Comparison of ENCODE assay signal across 26 mouse cellular contexts in genomic region chr11:34895624-34896023, GRCm38 (mm10).
A peak's percentile ranks its signal among the peaks of the same experiment; 100 is the strongest.
DNase-seq lines count a peak whose midpoint lies in the region; ATAC-seq lines count a peak whose summit lies in the region.
"Had no signal": no experiment of that assay in that cellular context is flagged by ENCODE, and none has a peak within 500 bp of the region (broad histone marks: within the 10 kb centered on the region; RNA-seq: fewer than 3 reads in every experiment).

No protein-coding gene starts in this region.

- H3K27me3 ChIP-seq in lung, embryonic 15.5 days: no peaks in the 10 kb centered on the region
- no peaks in the 10 kb centered on the region for H3K27me3 ChIP-seq in embryonic facial prominence, embryonic 14.5 days (replicated peaks; ENCODE audit: control insufficient read depth, insufficient read depth, low read length)
- H3K27me3 ChIP-seq in forebrain, embryonic 14.5 days (replicated peaks; ENCODE audit: control insufficient read depth, insufficient read depth, low read length): no peaks in the 10 kb centered on the region
- H3K27me3 ChIP-seq: heart, embryonic 12.5 days; liver, embryonic 13.5 days had no signal

- no peak overlapping the region for H3K4me3 ChIP-seq in lung, embryonic 15.5 days
- no peak overlapping the region for H3K4me3 ChIP-seq in embryonic facial prominence, embryonic 14.5 days (ENCODE audit: low read depth, low read length)
- no peak overlapping the region for H3K4me3 ChIP-seq in forebrain, embryonic 14.5 days (ENCODE audit: low read depth, low read length)
- H3K4me3 ChIP-seq: forebrain, embryonic 10.5 days; gastrocnemius, adult 2 months; heart, adult 2 months; heart, embryonic 12.5 days; limb, embryonic 12.5 days; liver, embryonic 13.5 days had no signal

- no peak overlapping the region for H3K4me2 ChIP-seq in lung, embryonic 15.5 days
- H3K4me2 ChIP-seq in embryonic facial prominence, embryonic 14.5 days (ENCODE audit: low read depth, low read length): no peak overlapping the region
- no peak overlapping the region for H3K4me2 ChIP-seq in forebrain, embryonic 14.5 days (ENCODE audit: low read length)
- H3K4me2 ChIP-seq: heart, embryonic 12.5 days; hindbrain, embryonic 14.5 days; limb, embryonic 12.5 days; liver, embryonic 13.5 days; midbrain, embryonic 11.5 days had no signal

- H3K9me3 ChIP-seq in lung, embryonic 15.5 days: no peaks in the 10 kb centered on the region
- no peaks in the 10 kb centered on the region for H3K9me3 ChIP-seq in embryonic facial prominence, embryonic 14.5 days (ENCODE audit: control insufficient read depth, low read length)
- H3K9me3 ChIP-seq in forebrain, embryonic 14.5 days (replicated peaks; ENCODE audit: control insufficient read depth, low read length): no peaks in the 10 kb centered on the region
- H3K9me3 ChIP-seq: forebrain, embryonic 10.5 days; limb, embryonic 12.5 days; liver, embryonic 13.5 days had no signal

- DNase-seq in embryo, embryonic 10.5 days (ENCODE audit: low spot score): peak; percentile 35
- no peak for DNase-seq in embryo, embryonic 10 days (ENCODE audit: low spot score)
- DNase-seq in lung, postnatal 25 days (ENCODE audit: low spot score): no peak
- DNase-seq in 3T3-L1 (ENCODE audit: low read depth, low spot score): peak; percentile 80
- peak; percentile 88 for DNase-seq in embryonic facial prominence, embryonic 14.5 days (ENCODE audit: low spot score)
- no peak for DNase-seq in right cerebral cortex, postnatal 25 days
- no peak for DNase-seq in forebrain, embryonic 14.5 days (ENCODE audit: low spot score)
- DNase-seq: adrenal gland, postnatal 25 days; cerebellum, adult 11-12 months; cerebellum, adult 9-11 months; gastrocnemius, adult 2 months; gastrocnemius, postnatal 36 days; heart, adult 2 months; kidney, postnatal 14 days; liver, embryonic 13.5 days; lung, adult 18-20 months; thymus, postnatal 14 days had no signal

- no peak overlapping the region for H3K27ac ChIP-seq in lung, embryonic 15.5 days
- H3K27ac ChIP-seq in embryonic facial prominence, embryonic 14.5 days (replicated peaks; ENCODE audit: low read depth, low read length): no peak overlapping the region
- H3K27ac ChIP-seq in forebrain, embryonic 14.5 days (ENCODE audit: low read depth, low read length): no peak overlapping the region
- H3K27ac ChIP-seq: forebrain, embryonic 10.5 days; gastrocnemius, adult 2 months; heart, adult 2 months; hindbrain, embryonic 14.5 days; limb, embryonic 12.5 days; liver, embryonic 13.5 days had no signal

- H3K4me1 ChIP-seq in lung, embryonic 15.5 days: 0 out of 2 replicates have a peak, but pooled peaks cover 3% of the 10 kb centered on the region
- H3K4me1 ChIP-seq in embryonic facial prominence, embryonic 14.5 days (ENCODE audit: control insufficient read depth, insufficient read depth, low read length): no peaks in the 10 kb centered on the region
- no peaks in the 10 kb centered on the region for H3K4me1 ChIP-seq in forebrain, embryonic 14.5 days (ENCODE audit: control insufficient read depth, insufficient read depth, low read length)
- H3K4me1 ChIP-seq: forebrain, embryonic 10.5 days; heart, embryonic 12.5 days; limb, embryonic 12.5 days; liver, embryonic 13.5 days had no signal

- no peak overlapping the region for H3K9ac ChIP-seq in lung, embryonic 15.5 days
- no peak overlapping the region for H3K9ac ChIP-seq in embryonic facial prominence, embryonic 14.5 days (ENCODE audit: low read depth, low read length)
- no peak overlapping the region for H3K9ac ChIP-seq in forebrain, embryonic 14.5 days (ENCODE audit: low read length)
- H3K9ac ChIP-seq: heart, embryonic 12.5 days; hindbrain, embryonic 14.5 days; limb, embryonic 12.5 days; liver, embryonic 13.5 days had no signal

- H3K36me3 ChIP-seq in lung, embryonic 15.5 days: no peaks in the 10 kb centered on the region
- no peaks in the 10 kb centered on the region for H3K36me3 ChIP-seq in embryonic facial prominence, embryonic 14.5 days (ENCODE audit: control insufficient read depth, insufficient read depth, low read length)
- H3K36me3 ChIP-seq in forebrain, embryonic 14.5 days (ENCODE audit: control insufficient read depth, insufficient read depth, low read length): no peaks in the 10 kb centered on the region
- H3K36me3 ChIP-seq: forebrain, embryonic 10.5 days; G1E; heart, embryonic 12.5 days; limb, embryonic 12.5 days; liver, embryonic 13.5 days had no signal

- peak; percentile 57; the same call in 1 of the 2 replicates for ATAC-seq in lung, embryonic 15.5 days (ENCODE audit: borderline replicate concordance, extremely low read depth, low FRiP score, low TSS enrichment)
- ATAC-seq in embryonic facial prominence, embryonic 14.5 days (ENCODE audit: low read depth): peak; percentile 53; the same call in 1 of the 2 replicates
- no peak for ATAC-seq in forebrain, embryonic 14.5 days
- ATAC-seq: forebrain, embryonic 16.5 days; intestine, postnatal 0 days had no signal

- 47% methylated on average over 7 of the region's 7 CpGs for WGBS in lung, embryonic 15.5 days
- WGBS in embryonic facial prominence, embryonic 14.5 days: 27% methylated on average over 7 of the region's 7 CpGs
- WGBS in forebrain, embryonic 14.5 days: 91% methylated on average over 7 of the region's 7 CpGs

Comparison
In these comparisons a context has a peak if more than half of its experiments do, and no peak if none do; other contexts are left out.
1. DNase-seq: peak in embryo, embryonic 10.5 days (single experiment), 3T3-L1 (single experiment) and embryonic facial prominence, embryonic 14.5 days (single experiment); none in embryo, embryonic 10 days (single experiment), lung, postnatal 25 days (single experiment), right cerebral cortex, postnatal 25 days (single experiment) and forebrain, embryonic 14.5 days (single experiment).